Mouse (Mus musculus): ENCODE measurements at regions not wholly inside any gene's neighbourhood (a gene's known extent, or its start where the extent isn't known, plus 50 kb on each side); places are given as distances from the start of the nearest gene placed in this dataset.
A peak's percentile ranks its signal among the peaks of the same experiment; 100 is the strongest.

DNA sequence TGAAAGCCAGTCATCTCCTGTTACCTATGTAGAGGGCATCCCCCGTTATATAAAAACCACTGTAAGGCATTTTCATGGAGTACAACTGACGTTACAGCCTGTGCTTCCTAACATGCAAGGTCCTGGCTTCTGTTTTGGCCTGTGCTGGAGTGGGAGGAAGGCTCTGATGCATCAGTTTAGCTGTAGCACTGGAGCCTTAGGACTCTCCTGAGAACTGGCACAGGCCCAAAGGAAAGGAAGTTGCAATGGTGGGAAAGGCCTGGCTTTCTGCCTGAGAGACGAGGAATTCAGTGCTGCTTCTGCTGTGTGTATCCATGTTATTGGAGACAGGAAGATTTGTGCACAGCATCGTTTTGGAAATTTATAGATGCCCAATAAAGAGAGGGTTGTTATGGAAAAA, 144.2 kb upstream of the Gm5148 start:
- DNase-seq: no peak

DNA sequence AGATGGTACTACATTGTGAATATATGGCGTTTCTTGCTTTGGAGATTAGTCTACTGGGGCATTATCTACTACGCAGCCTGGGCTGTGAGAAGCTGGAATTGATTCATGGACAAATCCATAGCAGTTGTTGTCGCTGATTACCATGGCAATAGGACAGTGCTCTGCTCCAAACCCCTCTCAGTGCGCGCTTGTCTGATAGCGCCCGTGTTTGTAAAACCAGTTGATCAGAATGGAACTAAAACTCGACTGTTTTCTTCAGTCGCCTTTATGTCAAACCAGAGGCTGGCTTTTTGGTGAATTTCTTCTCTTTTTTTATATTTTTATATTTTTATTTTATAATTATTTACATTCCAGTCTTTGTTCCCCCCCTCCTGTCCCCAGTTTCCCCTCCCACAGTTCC, 138.5 kb upstream of the Gm5148 start:
- DNase-seq: no peak

DNA sequence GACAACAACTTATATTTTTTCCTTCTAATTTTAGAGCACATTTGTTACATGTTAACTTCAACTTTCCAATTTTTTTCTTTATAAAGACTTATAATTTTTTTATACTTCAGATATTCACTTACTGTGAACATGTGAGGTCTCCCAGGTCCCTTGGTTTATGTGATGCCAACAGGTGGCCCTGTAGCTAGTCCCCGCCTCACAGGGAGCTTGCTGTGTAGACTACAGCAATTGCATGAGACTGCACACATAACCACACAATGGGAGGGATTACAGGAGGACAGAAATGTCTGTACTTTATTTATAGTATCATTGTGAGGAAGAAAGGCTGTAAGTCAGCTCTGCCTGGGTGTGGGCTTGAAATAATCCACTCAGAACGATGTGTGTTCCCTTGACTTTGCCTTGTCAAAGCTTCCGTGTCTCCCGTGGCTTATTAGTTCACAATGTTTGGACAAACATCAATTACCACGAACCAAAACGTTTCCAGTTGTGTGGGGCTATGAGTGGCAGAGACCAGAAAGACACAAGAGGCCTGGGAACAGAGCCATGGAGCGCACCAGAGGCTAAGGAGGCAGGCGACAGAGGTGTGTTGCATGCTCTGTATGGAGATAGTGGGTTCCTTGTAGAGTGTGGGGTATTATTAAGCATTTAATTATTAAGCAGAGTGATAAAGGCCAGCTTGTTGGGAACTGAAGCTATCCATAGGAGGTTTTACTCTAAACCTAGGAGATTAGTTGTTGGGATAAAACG, 136.6 kb upstream of the Gm5148 start:
- no peak for DNase-seq

DNA sequence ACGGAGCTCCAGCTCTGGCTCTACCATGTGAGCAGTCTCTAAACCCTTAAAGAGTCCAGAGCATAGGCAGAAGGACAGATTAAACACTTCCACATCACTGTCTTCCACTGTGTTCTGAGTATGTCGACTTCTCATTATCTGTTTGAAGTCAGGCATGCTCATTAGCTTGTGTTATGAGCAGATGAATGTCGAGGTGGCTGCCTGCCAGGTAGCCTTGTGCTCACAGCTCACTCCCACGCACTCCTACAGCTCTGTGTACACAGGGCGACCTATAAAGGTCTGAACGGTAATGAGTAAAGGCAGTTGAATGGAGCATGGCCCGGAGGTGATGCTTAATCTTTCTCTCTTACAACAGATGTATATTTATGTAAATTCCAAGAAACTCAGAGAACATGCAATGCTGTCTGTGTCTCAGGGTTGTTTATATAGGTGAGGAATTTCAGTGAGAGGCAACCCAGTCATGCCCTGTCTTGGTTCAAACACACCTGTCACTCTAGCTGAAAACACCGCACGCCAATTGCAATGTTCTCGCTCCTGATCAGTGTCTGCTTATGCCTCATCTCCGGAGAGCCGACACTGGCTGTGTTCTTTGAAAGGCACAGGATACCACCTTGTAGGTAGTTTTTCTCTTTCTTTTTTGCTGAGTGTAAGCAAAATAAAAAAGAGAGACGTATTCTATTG, 135.9 kb upstream of the Gm5148 start:
- no peak for DNase-seq

DNA sequence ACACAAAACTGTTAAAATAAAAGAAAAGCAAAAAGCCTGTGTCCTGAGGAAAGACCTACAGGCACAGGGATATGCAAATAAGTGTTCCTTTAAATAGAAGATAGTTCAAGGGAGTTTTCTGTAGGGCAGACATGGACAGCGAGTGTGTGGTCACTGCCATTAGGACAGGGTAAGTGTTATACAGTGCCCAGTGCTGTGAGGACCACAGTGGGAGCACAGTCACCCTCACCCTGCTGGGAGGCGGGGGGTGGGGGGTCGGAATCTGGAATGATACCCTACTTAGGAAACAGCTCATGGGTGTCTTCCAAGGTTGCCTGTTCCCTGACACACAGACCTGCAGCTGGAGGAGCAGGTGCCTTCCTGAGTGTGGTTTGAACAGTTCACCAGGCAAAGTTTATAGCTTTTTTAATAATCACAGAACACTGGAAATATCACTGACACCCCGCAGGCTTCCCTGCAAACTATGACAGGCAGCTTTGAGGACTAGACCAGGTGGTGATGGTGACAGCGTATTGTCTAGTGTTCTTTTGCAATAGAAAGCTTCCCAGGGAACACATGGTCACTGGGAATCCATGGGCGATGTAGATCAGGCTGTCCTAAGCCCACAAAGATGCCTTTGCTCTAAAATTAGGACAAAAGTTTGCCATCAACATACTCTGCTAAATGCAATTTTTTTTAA, 134.5 kb upstream of the Gm5148 start:
- DNase-seq: no peak

DNA sequence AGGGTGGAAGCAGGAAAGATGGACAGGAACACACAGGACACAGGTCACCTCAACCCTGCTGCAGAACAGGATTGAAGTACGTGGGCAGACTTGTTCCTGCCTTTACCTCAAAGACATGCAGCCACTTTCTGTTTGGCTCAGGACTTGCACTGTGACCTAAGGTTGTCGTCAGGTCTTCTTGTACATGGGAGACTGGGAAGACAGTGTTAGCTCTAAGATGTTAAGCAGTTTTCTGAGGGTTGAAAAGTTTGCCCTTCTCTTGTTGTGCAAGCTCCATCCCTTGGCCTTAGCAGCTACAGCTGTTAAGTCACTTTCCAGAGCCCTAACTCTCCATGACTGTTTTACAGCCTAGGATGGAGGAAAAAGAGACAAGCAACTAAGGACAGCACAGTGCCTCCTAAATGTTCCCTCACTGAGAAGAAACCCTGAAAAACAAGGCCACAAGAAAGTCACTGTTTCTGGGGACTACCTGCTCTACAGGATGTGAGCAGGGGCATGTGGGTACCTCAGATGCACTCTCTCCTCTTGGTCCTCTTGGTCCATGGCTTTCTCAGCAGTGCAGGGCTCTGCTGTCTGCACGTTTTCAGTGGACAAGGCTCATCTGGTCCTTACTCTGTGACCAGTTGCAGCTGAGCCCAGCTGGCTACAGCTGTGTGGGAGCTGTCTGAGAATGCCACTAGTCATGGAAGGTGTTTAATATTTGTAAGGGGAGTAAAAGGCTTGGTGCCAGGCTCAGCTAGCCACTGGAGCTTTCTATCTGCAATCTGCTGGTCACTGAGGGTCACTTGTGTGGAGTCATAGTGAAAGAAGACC, 122.1 kb upstream of the Gm5148 start:
- peak; percentile 8 for DNase-seq

DNA sequence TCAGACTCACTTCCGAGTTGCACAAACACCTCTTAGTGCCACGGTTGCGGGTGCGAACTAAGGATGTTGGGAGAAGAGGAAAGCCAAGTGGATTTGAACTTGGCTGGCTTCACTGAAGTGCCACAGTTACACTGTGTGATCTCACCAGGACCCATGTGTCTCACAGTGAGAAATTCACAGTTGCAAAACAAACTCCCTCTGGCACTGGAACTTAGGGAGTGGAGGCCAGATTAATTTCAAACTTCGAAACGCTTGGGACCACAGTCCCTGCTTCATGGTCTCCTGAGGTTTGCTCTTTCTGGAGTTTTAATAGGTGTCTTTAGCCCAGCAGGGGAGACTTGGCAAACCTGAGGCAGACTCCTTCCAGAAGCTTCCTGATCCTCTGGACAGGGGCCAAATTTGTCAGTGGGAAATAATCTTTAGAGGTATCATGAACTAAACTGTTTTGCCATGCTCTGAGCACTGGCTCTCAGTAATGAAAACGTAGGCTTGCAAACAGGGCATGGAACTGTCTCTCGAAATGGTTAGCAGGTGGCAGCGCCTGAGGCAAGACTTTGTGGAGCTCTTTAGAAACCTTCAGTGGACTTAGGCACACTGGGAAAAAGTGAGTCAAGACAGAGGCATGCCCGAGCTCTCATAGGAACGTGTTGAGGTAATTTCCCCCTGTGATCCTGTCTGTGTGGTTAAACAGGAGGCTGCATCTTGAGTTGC, 121.2 kb upstream of the Gm5148 start:
- no peak for DNase-seq

DNA sequence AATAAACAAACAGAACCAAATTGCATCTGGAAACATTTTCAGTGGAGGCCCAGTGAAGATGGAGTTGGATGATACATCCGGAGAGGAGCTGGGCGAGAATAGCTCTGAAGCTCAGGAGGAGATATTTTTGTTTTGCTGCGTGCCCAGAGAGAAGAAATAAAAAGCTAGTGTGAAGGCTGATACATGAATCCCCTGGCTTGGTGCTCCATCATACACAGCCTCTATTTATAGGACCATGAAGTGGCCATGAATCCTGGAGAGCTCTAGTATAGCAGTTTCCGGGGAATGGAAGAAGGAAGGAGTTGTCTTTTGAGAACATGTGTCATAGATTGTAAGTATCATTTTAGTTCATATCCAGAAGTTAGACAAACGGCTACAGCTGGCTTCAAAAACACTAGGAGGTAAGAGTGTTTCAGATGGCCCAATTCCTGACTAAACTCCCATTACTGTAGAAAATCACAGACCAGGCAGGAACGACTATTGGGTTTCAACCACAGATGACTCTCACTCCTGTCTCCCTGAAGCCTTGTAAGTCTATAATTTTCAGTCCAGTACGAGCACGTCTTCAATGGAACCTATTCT, 120.5 kb upstream of the Gm5148 start:
- DNase-seq: no peak

DNA sequence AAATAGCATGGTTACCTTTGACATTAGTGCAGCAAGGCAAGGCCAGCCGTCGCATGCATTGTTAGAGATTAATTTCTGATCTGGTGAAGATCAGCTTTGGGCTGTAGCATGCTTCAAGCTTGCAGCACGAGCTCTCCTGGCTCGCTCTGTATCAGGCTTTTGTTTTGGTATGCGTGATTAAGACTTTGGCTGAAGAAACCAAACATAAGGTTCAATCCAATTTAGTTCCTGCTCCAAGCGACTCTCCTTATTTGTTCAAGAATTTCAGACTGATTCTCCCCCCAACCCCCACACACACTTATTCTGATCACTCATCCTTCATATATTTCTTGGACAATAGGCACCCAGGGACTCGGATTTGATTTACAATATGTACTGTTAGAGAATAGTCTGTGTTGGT, 118.0 kb upstream of the Gm5148 start:
- no peak for DNase-seq

DNA sequence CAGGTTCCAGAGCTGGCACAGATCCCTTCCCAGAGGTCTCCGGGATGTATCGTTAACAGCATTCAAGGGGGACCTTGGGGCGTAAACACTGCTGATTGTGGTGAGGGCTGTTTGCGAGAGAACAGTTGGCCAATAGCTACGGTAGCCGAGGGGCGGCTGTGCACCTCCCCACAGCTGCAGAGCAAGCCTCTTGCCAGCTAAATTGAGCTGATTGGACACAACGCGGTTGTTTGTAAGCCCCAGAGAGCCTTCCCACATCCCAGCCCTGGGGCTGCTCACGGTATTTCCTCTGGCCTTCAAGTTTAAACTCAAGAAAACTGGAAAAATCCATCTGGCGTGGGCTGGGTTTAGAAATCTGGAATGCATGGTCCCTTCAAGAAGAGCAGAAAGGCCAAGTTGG, 114.6 kb upstream of the Gm5148 start:
- DNase-seq: no peak

DNA sequence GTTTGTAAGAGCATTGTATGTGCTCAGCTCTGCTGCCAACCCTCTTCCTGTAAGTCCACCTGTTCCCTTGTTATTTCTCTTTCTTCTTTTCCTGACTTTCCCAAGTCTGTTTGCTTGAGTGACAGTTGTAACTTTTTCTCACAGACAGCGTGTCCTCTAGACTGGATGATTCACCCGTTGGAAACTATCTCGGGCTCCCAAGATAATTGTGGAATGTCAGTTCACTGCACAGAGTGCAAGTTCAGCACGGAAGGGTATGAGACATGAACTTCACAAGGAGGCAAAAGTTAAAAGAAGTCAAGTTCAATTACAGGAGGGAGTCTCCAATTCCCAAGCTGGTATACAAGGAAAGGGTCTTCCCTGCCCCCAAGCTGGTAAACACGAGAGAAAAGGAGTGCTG, 112.5 kb upstream of the Gm5148 start:
- no peak for DNase-seq

DNA sequence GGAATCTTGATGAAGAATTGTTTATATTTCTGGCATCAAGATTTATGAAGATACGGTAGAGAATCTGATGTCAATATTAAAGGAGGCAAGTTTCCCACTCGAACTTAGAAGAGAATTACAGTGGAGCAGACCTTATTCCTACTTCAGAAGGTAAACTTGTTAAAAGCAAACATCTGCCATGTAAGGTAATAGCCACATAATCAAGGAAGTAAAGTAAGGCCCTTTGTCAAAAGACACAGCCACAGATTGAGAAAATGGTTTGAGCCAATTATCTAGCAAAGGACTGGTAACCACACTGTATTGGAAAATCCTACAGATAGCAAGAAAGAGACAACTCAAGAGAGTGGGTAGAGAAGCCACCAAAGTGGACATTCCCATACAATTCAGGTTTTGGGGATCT, 111.4 kb upstream of the Gm5148 start:
- DNase-seq: no peak

DNA sequence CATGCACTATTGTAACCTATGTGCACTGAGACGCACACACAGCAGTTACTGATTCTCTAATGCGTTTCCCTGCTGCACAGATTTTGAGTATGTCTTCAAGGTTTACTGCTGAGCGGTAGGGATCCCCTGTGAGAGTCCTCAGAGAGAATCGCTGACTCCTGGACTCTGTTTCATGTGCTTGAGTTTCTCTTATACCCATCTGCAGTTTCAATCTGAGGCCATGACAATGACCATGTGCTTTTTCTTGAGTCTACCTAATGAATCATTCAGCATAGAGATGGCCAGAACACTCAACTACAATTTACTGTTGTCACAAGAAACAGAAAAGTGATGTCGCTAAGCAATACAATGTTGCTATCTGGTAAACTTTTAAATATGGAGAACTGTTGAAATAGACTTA, 110.8 kb upstream of the Gm5148 start:
- DNase-seq: no peak

DNA sequence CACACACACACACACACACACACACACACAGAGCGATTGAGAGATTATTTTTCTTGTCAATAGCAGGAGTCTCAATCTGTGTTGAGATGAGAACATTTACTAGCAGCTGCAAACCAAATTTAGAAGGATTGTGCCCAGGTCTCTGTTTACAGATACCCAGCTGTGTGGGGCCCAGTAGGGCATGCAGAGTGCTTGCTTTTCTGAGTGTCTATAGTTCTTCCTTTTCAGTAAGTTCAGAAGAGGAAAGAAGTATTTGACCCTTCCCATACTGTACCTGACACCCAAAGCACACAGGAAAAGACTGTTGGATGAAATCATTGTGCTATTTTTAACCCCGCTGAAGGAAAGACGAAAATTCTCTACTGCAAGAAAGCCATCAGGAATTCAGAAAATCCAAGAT, 110.3 kb upstream of the Gm5148 start:
- DNase-seq: no peak

DNA sequence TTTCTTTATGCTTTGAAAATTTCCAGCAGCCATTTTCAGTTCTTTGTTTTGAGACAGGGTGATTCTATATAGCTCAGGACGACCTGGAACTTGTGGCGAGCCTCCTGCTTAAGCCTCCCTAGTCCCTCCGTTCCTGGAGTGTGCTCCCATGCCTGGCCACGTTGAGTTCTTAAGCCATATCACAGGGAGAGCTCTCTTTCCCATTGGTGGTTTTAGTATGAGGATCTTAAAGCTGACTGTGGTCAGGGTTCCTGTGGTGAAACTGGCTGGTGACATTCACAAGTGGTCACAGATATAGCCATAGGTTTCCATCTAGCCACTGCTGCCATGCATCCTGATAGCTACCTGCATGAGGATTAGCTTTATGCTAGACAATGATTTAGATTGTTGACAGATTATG, 109.1 kb upstream of the Gm5148 start:
- DNase-seq: no peak

DNA sequence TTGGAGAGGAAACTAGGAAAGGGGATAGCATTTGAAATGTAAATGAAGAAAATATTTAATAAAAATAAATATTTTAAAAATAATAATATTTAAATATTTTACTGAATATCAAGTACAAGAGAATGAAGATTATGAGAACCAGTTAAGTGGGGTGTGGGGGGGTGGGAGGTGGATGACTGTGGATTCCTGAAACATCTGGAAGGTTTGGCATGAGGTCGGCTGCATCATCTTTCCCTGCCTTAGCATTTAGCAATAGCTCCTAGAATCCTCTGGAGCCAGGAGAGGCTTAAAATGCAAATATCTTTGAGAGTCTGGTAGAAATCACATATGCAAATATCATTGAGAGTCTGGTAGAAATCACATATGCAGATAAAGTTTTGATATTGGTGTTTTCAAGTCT, 103.3 kb upstream of the Gm5148 start:
- no peak for DNase-seq

DNA sequence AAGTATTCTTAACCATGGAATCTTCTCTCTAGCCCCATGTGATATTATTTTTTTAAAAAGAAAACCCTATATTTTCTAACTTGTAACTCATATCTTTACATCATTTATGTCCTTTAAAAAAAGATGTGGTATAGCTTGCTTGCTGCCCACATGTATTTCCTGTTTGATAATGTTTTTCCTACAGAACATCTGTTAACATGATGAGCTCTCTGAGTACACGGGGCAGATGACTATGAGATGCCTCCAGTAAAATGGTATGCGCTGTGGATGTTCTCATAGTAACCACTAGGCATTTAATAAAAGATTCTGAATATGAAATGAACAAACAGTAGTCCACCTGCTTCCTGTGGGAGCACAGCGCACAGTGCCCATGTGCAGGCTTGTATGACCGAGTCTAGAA, 101.3 kb upstream of the Gm5148 start:
- DNase-seq: no peak

DNA sequence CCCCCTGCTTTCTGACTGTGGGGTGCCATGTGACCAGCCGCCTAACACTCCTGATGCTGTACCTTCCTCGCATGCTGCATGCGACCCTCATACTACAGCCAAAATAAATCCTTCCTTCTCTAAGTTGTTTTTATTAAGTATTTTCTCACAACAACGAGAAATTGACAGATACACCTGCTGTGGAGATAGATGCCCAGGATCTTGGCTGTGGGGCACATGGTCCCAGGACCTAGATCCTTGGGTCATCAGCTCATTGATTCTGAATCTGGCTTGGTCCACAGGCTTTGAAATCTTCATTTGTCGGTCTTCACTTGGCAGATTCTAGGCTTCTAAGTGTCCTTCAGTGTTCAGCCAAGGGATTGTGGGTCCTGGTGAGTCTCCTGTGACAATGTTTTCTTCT, 100.4 kb upstream of the Gm5148 start:
- DNase-seq: no peak

DNA sequence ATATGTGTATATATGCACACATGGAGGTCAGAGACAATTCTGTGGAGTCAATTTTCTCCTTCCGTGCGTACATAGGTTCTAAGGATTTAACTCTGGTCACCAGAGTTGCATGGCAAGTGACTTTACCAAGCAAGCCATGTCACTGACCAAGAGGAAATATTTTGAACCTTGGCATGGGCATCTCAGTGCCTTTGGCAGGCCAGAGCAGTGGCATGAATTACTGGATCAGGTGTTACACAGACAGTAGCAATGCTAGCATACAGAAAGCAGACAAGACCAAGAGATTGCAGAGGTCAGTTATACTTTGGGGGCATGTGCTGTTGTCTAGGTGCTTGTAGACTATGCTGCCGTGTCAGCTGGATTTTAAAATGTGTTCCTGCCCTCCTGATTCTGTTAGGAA, 95.2 kb upstream of the Gm5148 start:
- no peak for DNase-seq

DNA sequence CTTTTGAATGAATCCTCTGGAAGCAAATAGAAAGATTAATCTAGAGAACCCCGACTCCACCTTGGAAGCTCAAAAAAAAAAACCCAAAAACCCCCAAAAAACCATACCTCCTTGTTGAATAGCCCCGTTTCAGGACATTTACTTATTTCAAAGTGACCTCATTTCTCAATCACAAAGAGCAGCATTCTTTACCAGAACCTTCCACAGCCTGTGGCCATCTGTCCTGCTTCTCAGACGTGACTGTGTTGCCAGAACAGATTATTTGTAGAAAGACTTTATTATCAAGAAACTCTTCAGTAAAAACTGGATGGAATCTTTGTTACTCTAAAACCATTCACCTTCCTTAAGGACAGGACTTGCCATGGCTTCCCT, 93.1 kb upstream of the Gm5148 start:
- no peak for DNase-seq

DNA sequence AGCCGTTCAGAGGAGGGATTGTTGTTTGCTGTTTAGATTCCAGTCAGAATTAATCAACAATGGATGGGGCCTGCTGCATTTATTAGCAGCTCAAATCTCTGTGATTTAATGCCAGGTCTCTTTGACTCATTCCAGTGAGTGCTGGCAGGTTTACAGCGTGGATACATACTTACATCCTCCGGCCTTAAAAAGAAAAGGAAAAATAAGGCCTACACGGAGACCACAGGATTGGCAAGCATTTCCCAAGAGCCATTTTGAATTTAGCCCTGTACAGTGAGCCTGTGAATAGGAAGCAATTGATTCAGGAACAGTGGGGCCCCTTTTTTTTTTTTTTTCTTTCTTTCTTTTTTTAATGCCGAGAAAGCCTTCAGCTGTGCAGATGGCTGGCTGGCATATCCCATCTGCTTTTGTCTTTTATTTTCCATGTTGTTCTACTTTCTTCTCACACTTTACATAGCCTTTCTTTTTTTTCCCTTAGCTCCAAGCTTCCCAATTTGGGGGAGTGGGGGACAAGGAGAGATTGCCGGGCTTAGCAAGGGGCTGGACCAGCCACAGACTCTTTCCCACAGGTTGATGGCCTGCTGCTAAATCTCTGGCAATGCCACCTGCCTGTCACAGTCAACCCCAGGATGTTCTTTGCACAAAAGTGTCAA, 92.6 kb upstream of the Gm5148 start:
- DNase-seq: no peak

DNA sequence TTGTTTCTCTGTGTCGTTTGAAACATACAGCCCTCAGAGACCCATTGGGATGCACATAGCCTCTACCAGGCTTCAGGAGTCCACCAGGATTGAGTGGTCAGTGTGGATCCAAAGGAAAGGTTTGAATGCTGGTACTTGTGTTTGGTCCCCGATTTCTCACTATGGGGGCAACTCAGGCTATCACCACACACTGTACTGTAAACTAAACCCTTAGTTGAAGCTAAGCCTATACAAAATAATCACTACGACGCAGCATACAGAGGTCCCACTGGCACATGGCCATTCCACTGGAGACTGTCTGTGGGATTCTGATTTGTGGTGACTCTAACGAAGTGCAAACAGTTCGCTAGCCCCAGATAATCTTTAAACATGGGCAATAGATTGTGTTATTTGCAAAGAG, 91.5 kb upstream of the Gm5148 start:
- DNase-seq: no peak

Data from thymus, postnatal 25 days (tissue).